In the genomic region with DNA sequence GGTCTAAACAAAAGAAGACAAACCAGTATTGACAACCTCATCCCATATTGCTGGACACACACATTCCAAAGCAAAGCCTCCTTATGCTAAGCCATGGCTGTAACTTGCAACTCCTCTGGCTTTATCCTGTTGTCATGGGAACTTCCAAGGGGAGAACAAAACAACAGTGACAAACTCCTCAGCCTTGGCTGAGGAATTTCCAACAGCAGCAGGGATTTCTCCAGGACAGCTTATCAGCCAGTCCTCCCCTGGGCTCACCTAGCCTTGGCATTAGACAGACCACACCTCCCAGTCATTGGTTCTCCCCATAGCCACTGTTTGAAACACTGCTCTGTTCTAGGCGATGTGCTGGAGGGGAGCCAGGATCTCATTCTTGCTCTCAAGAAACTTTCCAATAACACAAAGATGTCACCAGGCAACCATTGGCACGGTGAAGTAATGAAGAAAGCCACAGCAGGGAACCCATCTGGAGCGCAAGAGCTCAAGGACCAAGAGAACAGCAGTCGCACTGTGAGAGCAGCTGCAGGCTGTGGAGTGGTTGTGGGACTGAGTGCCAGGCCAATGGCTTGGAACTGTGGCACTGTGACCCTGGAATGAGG, we compare ENCODE assay signal across 9 mouse cellular contexts. TPM values are rescaled to one million over a fixed set of nuclear protein-coding genes. Genes with fewer than 3 reads are reported as not detected.
DNase-seq lines count a peak whose midpoint lies in the region; ATAC-seq and TF ChIP-seq lines count a peak whose summit lies in the region.
"Had no signal": no experiment of that assay in that cellular context is flagged by ENCODE, and none has a peak within 500 bp of the region (broad histone marks: within the 10 kb centered on the region; RNA-seq: fewer than 3 reads in every experiment).

No protein-coding gene starts in this region.

- DNase-seq in adrenal gland, adult 2 months: peak; percentile 65
- peak; percentile 52 for DNase-seq in cerebellum, adult 9-10 months
- peak; percentile 58 to 85 for DNase-seq in frontal cortex, postnatal 36 days (ENCODE audit: low spot score in 2 of 2)
- peak; percentile 72 for DNase-seq in lung, embryonic 14.5 days
- peak; percentile 47 for DNase-seq in retina, embryonic 14.5 days (ENCODE audit: low spot score)
- no peak for DNase-seq in spleen, postnatal 36 days (ENCODE audit: low spot score in 2 of 2)
- no peak for DNase-seq in urinary bladder, postnatal 10 days (ENCODE audit: low spot score)

- no peak overlapping the region for H3K9ac ChIP-seq in hindbrain, embryonic 16.5 days (ENCODE audit: low read depth, low read length)
- H3K9ac ChIP-seq in lung, embryonic 14.5 days: no peak overlapping the region
- H3K9ac ChIP-seq: liver, embryonic 14.5 days had no signal

- peak overlapping the region; percentile 57; the same call in 1 of the 2 replicates for H3K27ac ChIP-seq in hindbrain, embryonic 16.5 days (ENCODE audit: low read depth, low read length)
- H3K27ac ChIP-seq in lung, embryonic 14.5 days (ENCODE audit: low read depth): no peak overlapping the region
- H3K27ac ChIP-seq: liver, embryonic 14.5 days had no signal

- no peaks in the 10 kb centered on the region for H3K9me3 ChIP-seq in hindbrain, embryonic 16.5 days (ENCODE audit: control insufficient read depth, low read length)
- H3K9me3 ChIP-seq in lung, embryonic 14.5 days (ENCODE audit: low read depth, low read length): no peaks in the 10 kb centered on the region

- H3K27me3 ChIP-seq in hindbrain, embryonic 16.5 days (replicated peaks; ENCODE audit: control insufficient read depth, insufficient read depth, low read length): no peaks in the 10 kb centered on the region
- H3K27me3 ChIP-seq in lung, embryonic 14.5 days (ENCODE audit: insufficient read depth, low read length): no peaks in the 10 kb centered on the region

- H3K4me3 ChIP-seq in hindbrain, embryonic 16.5 days (ENCODE audit: low read length): no peak overlapping the region
- no peak overlapping the region for H3K4me3 ChIP-seq in lung, embryonic 14.5 days (ENCODE audit: low read depth, low read length)

- no peaks in the 10 kb centered on the region for H3K36me3 ChIP-seq in hindbrain, embryonic 16.5 days (ENCODE audit: control insufficient read depth, insufficient read depth, low read length)
- no peaks in the 10 kb centered on the region for H3K36me3 ChIP-seq in lung, embryonic 14.5 days (ENCODE audit: insufficient read depth)

- WGBS in hindbrain, embryonic 16.5 days: 9% methylated on average over 4 of the region's 4 CpGs
- WGBS in lung, embryonic 14.5 days: 51% methylated on average over 4 of the region's 4 CpGs

- H3K4me1 ChIP-seq in hindbrain, embryonic 16.5 days (ENCODE audit: control insufficient read depth, insufficient read depth, low read depth, low read length): peaks cover 8% of the 10 kb centered on the region
- H3K4me1 ChIP-seq in lung, embryonic 14.5 days (ENCODE audit: insufficient read depth): no peaks in the 10 kb centered on the region; the same call in 1 of the 2 replicates

- peak; percentile 95 for ATAC-seq in hindbrain, embryonic 16.5 days
- ATAC-seq in lung, embryonic 14.5 days (ENCODE audit: insufficient read depth): peak; percentile 64

- no peak for TF ChIP-seq CTCF in lung, embryonic 14.5 days (IDR thresholded peaks at IDR 0.05; ENCODE audit: low read depth)

- no peak overlapping the region for H3K4me2 ChIP-seq in hindbrain, embryonic 16.5 days (ENCODE audit: low read length)
- H3K4me2 ChIP-seq in lung, embryonic 14.5 days: no peak overlapping the region

RNA-seq across cellular contexts. Expression of a gene that starts 7.8 kb away (rescaled TPM):
- under 1 TPM in 1 of 2 experiments, not detected in 1; 0.12 TPM for total RNA-seq in adrenal gland, adult 2 months (2021)
- 0.16 and 0.24 TPM in 2 replicates for polyA plus RNA-seq in adrenal gland, adult 2 months (2012; rRNA removed)
- polyA plus RNA-seq in hindbrain, embryonic 16.5 days (2015; fragmentation: Nextera tagmentation; extraction: Ambion mirVana): 0.62 and 0.68 TPM in 2 replicates
- 0.14 TPM in 1 of 2 replicates, not detected in the other for polyA plus RNA-seq in lung, embryonic 14.5 days (2014; fragmentation: Nextera tagmentation; extraction: Ambion mirVana)

RNA-seq across cellular contexts. Expression of a gene that starts 14.1 kb away (rescaled TPM):
- 10 to 100 TPM; 20.1 to 29.4 TPM for total RNA-seq in adrenal gland, adult 2 months (2021)
- polyA plus RNA-seq in adrenal gland, adult 2 months (2012; rRNA removed): 33.6 and 42.7 TPM in 2 replicates
- polyA plus RNA-seq in hindbrain, embryonic 16.5 days (2015; fragmentation: Nextera tagmentation; extraction: Ambion mirVana): 23.8 and 28.5 TPM in 2 replicates
- polyA plus RNA-seq in lung, embryonic 14.5 days (2014; fragmentation: Nextera tagmentation; extraction: Ambion mirVana): 7.3 and 8.3 TPM in 2 replicates

RNA-seq across cellular contexts. Expression of a gene that starts 46.4 kb away (rescaled TPM):
- total RNA-seq in adrenal gland, adult 2 months (2021): 10 to 100 TPM; 25.0 to 39.1 TPM
- 11.2 and 13.2 TPM in 2 replicates for polyA plus RNA-seq in adrenal gland, adult 2 months (2012; rRNA removed)
- polyA plus RNA-seq in hindbrain, embryonic 16.5 days (2015; fragmentation: Nextera tagmentation; extraction: Ambion mirVana): 27.0 and 27.1 TPM in 2 replicates
- polyA plus RNA-seq in lung, embryonic 14.5 days (2014; fragmentation: Nextera tagmentation; extraction: Ambion mirVana): 44.8 and 45.3 TPM in 2 replicates

RNA-seq across cellular contexts. Expression of a gene that starts 48.7 kb away (rescaled TPM):
- not detected for total RNA-seq in adrenal gland, adult 2 months (2021)
- polyA plus RNA-seq in adrenal gland, adult 2 months (2012; rRNA removed): not detected in 2 replicates
- not detected in 2 replicates for polyA plus RNA-seq in hindbrain, embryonic 16.5 days (2015; fragmentation: Nextera tagmentation; extraction: Ambion mirVana)
- polyA plus RNA-seq in lung, embryonic 14.5 days (2014; fragmentation: Nextera tagmentation; extraction: Ambion mirVana): not detected in 2 replicates
- polyA plus RNA-seq: liver, embryonic 14.5 days had no signal

Comparison
In these comparisons a context has a peak if more than half of its experiments do, and no peak if none do; other contexts are left out.
1. DNase-seq: peak in adrenal gland, adult 2 months (single experiment), cerebellum, adult 9-10 months (single experiment), frontal cortex, postnatal 36 days (2 of 2), lung, embryonic 14.5 days (single experiment) and retina, embryonic 14.5 days (single experiment); none in spleen, postnatal 36 days (0 of 2) and urinary bladder, postnatal 10 days (single experiment).